In the genomic region with DNA sequence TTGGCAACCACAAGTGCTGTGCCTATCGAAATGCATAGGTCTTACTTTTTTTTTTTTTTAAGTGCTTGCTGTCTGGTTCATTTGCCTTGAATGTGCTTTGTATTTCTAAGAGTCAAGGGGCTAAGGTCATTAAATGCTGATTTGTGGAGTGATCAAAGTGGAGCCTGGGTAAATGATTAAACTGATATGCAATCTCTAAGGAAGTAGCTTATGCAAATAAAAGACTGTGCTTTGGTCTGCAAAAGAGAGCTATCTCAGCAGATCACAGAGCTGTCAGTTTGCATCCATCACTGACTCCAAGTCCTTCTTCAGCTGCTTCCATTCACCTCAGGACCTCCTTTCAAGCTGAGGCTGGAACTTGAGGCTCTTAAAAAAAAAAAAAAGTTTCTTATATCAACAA, we compare ENCODE assay signal across 32 mouse cellular contexts. TPM values are rescaled to one million over a fixed set of nuclear protein-coding genes. Genes with fewer than 3 reads are reported as not detected.
DNase-seq lines count a peak whose midpoint lies in the region; ATAC-seq and TF ChIP-seq lines count a peak whose summit lies in the region.
"Had no signal": no experiment of that assay in that cellular context is flagged by ENCODE, and none has a peak within 500 bp of the region (broad histone marks: within the 10 kb centered on the region; RNA-seq: fewer than 3 reads in every experiment).

No protein-coding gene starts in this region.

- H3K9ac ChIP-seq in lung, embryonic 14.5 days, result no peak overlapping the region
- H3K9ac ChIP-seq: forebrain, embryonic 13.5 days; hindbrain, embryonic 15.5 days; limb, embryonic 15.5 days; midbrain, embryonic 15.5 days; neural tube, embryonic 12.5 days had no signal

- ATAC-seq in lung, embryonic 14.5 days (ENCODE audit: insufficient read depth), result peak; percentile 24; the same call in 1 of the 2 replicates
- no peak for ATAC-seq in granulocyte monocyte progenitor cell, adult 5-6 weeks (replicated peaks; ENCODE audit: poor library complexity, severe bottlenecking)
- ATAC-seq: activated CD4-positive, CD25-positive, alpha-beta regulatory T cell, adult 4 months; forebrain, embryonic 13.5 days; midbrain, embryonic 15.5 days had no signal

- intact Hi-C loops in left cerebral cortex, postnatal 10 days (cut with DNase I), result no loop called here

- H3K36me3 ChIP-seq in lung, embryonic 14.5 days (ENCODE audit: insufficient read depth), result no peaks in the 10 kb centered on the region
- H3K36me3 ChIP-seq: hindbrain, embryonic 15.5 days; limb, embryonic 15.5 days; midbrain, embryonic 15.5 days; neural tube, embryonic 12.5 days had no signal

- 42% methylated on average over 1 of the region's 1 CpGs for WGBS in lung, embryonic 14.5 days

- H3K9me3 ChIP-seq in lung, embryonic 14.5 days (ENCODE audit: low read depth, low read length), result peaks cover 3% of the 10 kb centered on the region; the same call in 1 of the 2 replicates
- H3K9me3 ChIP-seq: hindbrain, embryonic 15.5 days; limb, embryonic 15.5 days; neural tube, embryonic 12.5 days had no signal

- peak; percentile 17 for DNase-seq in kidney, adult 11 months
- no peak for DNase-seq in kidney, adult 18-20 months
- peak; percentile 41 for DNase-seq in lung, embryonic 14.5 days
- DNase-seq in lung, postnatal 36 days, result no peak
- DNase-seq in kidney, postnatal 14 days, result peak; percentile 21
- DNase-seq in adrenal gland, adult 2 months, result no peak
- DNase-seq in left cerebral cortex, postnatal 10 days (ENCODE audit: extremely low spot score in 1 of 2, low spot score in 2 of 2), result no peak
- DNase-seq: adrenal gland, postnatal 10 days; cerebellum, adult 2 months; cerebellum, postnatal 36 days; embryo, embryonic 11 days; gastrocnemius, postnatal 36 days; heart, postnatal 4 days; layer of hippocampus, adult 9-11 months; left cerebral cortex, postnatal 4 days; thymus, adult 18-20 months; thymus, postnatal 36 days had no signal

- H3K4me1 ChIP-seq in lung, embryonic 14.5 days (ENCODE audit: insufficient read depth), result no peaks in the 10 kb centered on the region
- H3K4me1 ChIP-seq: forebrain, embryonic 13.5 days; hindbrain, embryonic 15.5 days; limb, embryonic 15.5 days; midbrain, embryonic 15.5 days; neural tube, embryonic 12.5 days had no signal

- no peak for TF ChIP-seq CTCF in lung, embryonic 14.5 days (IDR thresholded peaks at IDR 0.05; ENCODE audit: low read depth)

- no peak overlapping the region for H3K4me3 ChIP-seq in lung, embryonic 14.5 days (ENCODE audit: low read depth, low read length)
- H3K4me3 ChIP-seq: forebrain, embryonic 13.5 days; hindbrain, embryonic 15.5 days; left cerebral cortex, adult 2 months; limb, embryonic 15.5 days; midbrain, embryonic 15.5 days; neural tube, embryonic 12.5 days had no signal

- no peaks in the 10 kb centered on the region for H3K27me3 ChIP-seq in lung, embryonic 14.5 days (ENCODE audit: insufficient read depth, low read length)
- H3K27me3 ChIP-seq: forebrain, embryonic 13.5 days; hindbrain, embryonic 15.5 days; limb, embryonic 15.5 days; midbrain, embryonic 15.5 days; neural tube, embryonic 12.5 days had no signal

- no peak overlapping the region for H3K27ac ChIP-seq in lung, embryonic 14.5 days (ENCODE audit: low read depth)
- H3K27ac ChIP-seq: forebrain, embryonic 13.5 days; hindbrain, embryonic 15.5 days; left cerebral cortex, adult 2 months; limb, embryonic 15.5 days; macrophage; midbrain, embryonic 15.5 days; neural tube, embryonic 12.5 days had no signal

- no peak overlapping the region for H3K4me2 ChIP-seq in lung, embryonic 14.5 days
- H3K4me2 ChIP-seq: forebrain, embryonic 13.5 days; hindbrain, embryonic 15.5 days; limb, embryonic 15.5 days; midbrain, embryonic 15.5 days; neural tube, embryonic 12.5 days had no signal

RNA-seq across cellular contexts. Expression of a gene that starts 35.1 kb away (rescaled TPM):
- not detected in 2 replicates for polyA plus RNA-seq in lung, embryonic 14.5 days (2014; fragmentation: Nextera tagmentation; extraction: Ambion mirVana)
- 1 to 10 TPM in 1 of 2 experiments, under 1 TPM in 1; 0.63 to 2.0 TPM for total RNA-seq in adrenal gland, adult 2 months (2021)
- not detected in 2 replicates for polyA plus RNA-seq in adrenal gland, adult 2 months (2012; rRNA removed)
- total RNA-seq in granulocyte monocyte progenitor cell, adult 5-6 weeks (2014; fragmentation: Nextera tagmentation), result not detected in 2 replicates
- not detected in 2 replicates for total RNA-seq in granulocyte monocyte progenitor cell, adult 5-6 weeks (2017)
- not detected for total RNA-seq in left cerebral cortex, postnatal 10 days (2021)
- total RNA-seq: adrenal gland, postnatal 10 days; gastrocnemius, adult 18-20 months; gastrocnemius, postnatal 36 days; heart, postnatal 4 days; left cerebral cortex, adult 2 months had no signal
- polyA plus RNA-seq: activated CD4-positive, CD25-positive, alpha-beta regulatory T cell, adult 4 months; cerebellum, adult 2 months; embryonic facial prominence, embryonic 14.5 days; forebrain, embryonic 13.5 days; heart, embryonic 16.5 days; hindbrain, embryonic 15.5 days; limb, embryonic 15.5 days; lung, embryonic 16.5 days; macrophage; midbrain, embryonic 15.5 days; small intestine, adult 2 months; stomach, embryonic 16.5 days had no signal

Comparison
In these comparisons a context has a peak if more than half of its experiments do, and no peak if none do; other contexts are left out.
1. DNase-seq: peak in kidney, adult 11 months (single experiment), lung, embryonic 14.5 days (single experiment) and kidney, postnatal 14 days (single experiment); none in kidney, adult 18-20 months (single experiment), lung, postnatal 36 days (single experiment), adrenal gland, adult 2 months (single experiment) and left cerebral cortex, postnatal 10 days (0 of 2).